Mouse (Mus musculus) intestine, embryonic 14.5 days (tissue): ENCODE data around the gene C030005K15Rik. TPM values are rescaled to one million over a fixed set of nuclear protein-coding genes. Genes with fewer than 3 reads are reported as not detected.
"Not testable (repeated sequence)": the region's sequence is repeated elsewhere in the genome, so short reads cannot be mapped to it uniquely, and the experiment has no call there.

ENCODE experiments used
- ATAC-seq: fragments of 200-750 bp; cut with Nextera tagmentation; replicated peaks from 2 replicates; pipeline ENCODE4 v1.8.0; 2017; ENCODE audit warnings: low read depth, moderate number of reproducible peaks, moderate TSS enrichment, moderate library complexity; ENCODE audit not compliant: low FRiP score, low TSS enrichment
- DNase-seq: peaks from one replicate; pipeline ENCODE4 v3.0.0-alpha.2; 2018; ENCODE audit warnings: low spot score
- H3K27ac ChIP-seq: fragments of 300-500 bp; sonication (generic); 2 replicates; pipeline ENCODE4 v1.5.1; 2014; ENCODE audit warnings: low read depth, mild to moderate bottlenecking, control low read depth
- H3K27me3 ChIP-seq: fragments of 300-500 bp; sonication (generic); replicated peaks from 2 replicates; pipeline ENCODE4 v1.6.1; 2014; ENCODE audit warnings: low read length, control low read depth; ENCODE audit not compliant: control insufficient read depth, insufficient read depth
- H3K36me3 ChIP-seq: fragments of 300-500 bp; sonication (generic); 2 replicates; pipeline ENCODE4 v1.6.1; 2014; ENCODE audit warnings: low read length, control low read depth; ENCODE audit not compliant: control insufficient read depth, insufficient read depth
- H3K4me1 ChIP-seq: fragments of 300-500 bp; sonication (generic); replicated peaks from 2 replicates; pipeline ENCODE4 v1.6.1; 2014; ENCODE audit warnings: low read length, control low read depth, mixed read lengths; ENCODE audit not compliant: control insufficient read depth, insufficient read depth
- H3K4me2 ChIP-seq: fragments of 300-500 bp; sonication (generic); 2 replicates; pipeline ENCODE4 v1.6.1; 2014; ENCODE audit warnings: low read length
- H3K4me3 ChIP-seq: fragments of 300-500 bp; sonication (generic); 2 replicates; pipeline ENCODE4 v1.5.1; 2014; ENCODE audit warnings: low read depth, low read length, control low read depth, mixed read lengths
- H3K9ac ChIP-seq: fragments of 300-500 bp; sonication (generic); 2 replicates; pipeline ENCODE4 v1.6.1; 2014; ENCODE audit warnings: mild to moderate bottlenecking, low read length
- H3K9me3 ChIP-seq: fragments of 300-500 bp; sonication (generic); 2 replicates; pipeline ENCODE4 v1.6.1; 2016; ENCODE audit warnings: low read length, control low read depth; ENCODE audit not compliant: control insufficient read depth
- WGBS: fragments of 180-500 bp; shearing (Covaris S2); extraction: QIAGEN DNeasy Blood & Tissue Kit; methylation state at CpG from one replicate; pipeline ENCODE4 v1.1.7; 2014; 5-methylcytosine and 5-hydroxymethylcytosine counted together
- polyA plus RNA-seq: library from polyadenylated mRNA; unstranded; fragments of >200 nt; fragmentation: Nextera tagmentation; extraction: Ambion mirVana; gene quantifications from 2 replicates; pipeline ENCODE4 v1.2.1, GENCODE M21; 2014

The C030005K15Rik gene
- polyA plus RNA-seq, result not detected in 2 replicates

DNA sequence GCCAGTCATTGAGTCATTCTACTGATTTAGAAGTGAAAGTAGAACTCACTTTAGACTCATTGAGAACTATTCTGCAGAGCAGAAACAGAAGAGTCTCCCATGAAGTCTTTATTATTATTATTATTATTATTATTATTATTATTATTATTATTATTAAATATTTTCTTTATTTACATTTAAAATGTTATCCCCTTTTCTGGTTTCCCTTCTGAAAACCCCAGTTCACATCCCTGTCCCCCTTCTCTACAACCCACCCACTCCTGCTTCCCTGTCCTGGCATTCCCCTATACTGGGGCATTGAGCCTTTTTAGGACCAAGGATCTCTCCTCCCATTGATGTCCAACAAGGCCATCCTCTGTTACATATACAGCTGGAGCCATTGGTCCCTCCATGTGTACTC lies at the start of gene C030005K15Rik:
TSS of gene C030005K15Rik (minus strand) at position 101 of the 400 bp plus-strand sequence.
- not testable (repeated sequence) for H3K4me1 ChIP-seq, H3K4me2 ChIP-seq, DNase-seq, H3K36me3 ChIP-seq, H3K9me3 ChIP-seq, H3K27me3 ChIP-seq, H3K9ac ChIP-seq, H3K4me3 ChIP-seq, H3K27ac ChIP-seq, ATAC-seq

DNA sequence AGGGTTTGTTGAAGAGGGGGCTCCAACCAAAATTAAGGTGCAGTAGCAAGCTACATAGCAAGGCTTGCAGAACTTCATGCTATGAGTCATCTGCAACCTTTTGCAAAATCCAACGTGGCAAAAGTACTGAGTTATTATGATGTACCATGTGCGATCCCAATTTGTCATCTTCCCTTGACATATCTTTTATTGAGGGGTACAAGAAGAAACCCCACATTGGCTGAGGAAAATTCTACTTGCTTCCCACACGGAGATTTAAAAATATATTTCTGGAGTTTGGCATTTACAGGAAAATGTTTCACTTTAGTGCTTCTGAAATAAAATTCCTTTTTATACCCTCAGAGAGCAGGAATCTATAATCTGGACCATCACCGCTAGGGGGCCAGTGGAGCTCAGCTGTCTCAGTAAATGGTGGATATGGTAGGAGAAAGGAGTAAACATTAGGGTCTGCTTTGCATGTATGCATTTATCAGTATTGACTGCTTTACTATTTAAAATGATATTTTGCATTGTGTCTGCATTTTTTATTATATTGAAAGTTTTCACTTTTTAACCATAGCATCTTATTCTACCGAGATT lies 41.7 kb upstream of the C030005K15Rik start:
- no peaks in the 10 kb centered on the region for H3K4me1 ChIP-seq
- no peaks in the 10 kb centered on the region for H3K9me3 ChIP-seq
- no peak overlapping the region for H3K4me2 ChIP-seq
- WGBS, result 55% methylated on average over 5 of the region's 5 CpGs
- no peak for DNase-seq
- H3K9ac ChIP-seq, result no peak overlapping the region
- no peaks in the 10 kb centered on the region for H3K36me3 ChIP-seq
- H3K27ac ChIP-seq, result no peak overlapping the region
- no peaks in the 10 kb centered on the region for H3K27me3 ChIP-seq
- no peak overlapping the region for H3K4me3 ChIP-seq
- no peak for ATAC-seq

DNA sequence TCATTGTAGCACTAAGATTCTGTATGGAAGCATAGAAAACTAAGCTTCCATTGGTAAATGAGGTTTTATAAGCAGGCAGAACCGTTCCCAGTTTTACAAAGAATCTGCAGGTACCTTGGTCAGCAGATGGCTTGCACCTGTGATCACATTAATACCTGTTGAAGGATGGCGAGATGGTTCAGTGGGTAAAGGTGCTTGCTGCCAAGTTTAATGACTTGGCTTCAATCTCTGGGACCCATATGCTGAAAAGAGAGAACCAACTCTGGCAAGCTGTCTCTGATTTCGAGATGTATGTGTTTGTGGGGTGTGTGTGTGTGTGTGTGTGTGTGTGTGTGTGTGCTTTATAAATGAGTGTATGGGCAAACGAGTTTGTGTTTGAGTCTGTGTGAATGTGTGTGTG lies 27.3 kb upstream of the C030005K15Rik start:
- Histone ChIP-seq H3K27ac (no peak overlapping the region), H3K36me3 (no peaks in the 10 kb centered on the region), H3K27me3 (no peaks in the 10 kb centered on the region), H3K4me1 (no peaks in the 10 kb centered on the region), H3K9ac (no peak overlapping the region), H3K9me3 (no peaks in the 10 kb centered on the region), H3K4me3 (no peak overlapping the region), H3K4me2 (no peak overlapping the region)
- WGBS, result 77% methylated on average over 4 of the region's 4 CpGs
- no peak for ATAC-seq
- no peak for DNase-seq

DNA sequence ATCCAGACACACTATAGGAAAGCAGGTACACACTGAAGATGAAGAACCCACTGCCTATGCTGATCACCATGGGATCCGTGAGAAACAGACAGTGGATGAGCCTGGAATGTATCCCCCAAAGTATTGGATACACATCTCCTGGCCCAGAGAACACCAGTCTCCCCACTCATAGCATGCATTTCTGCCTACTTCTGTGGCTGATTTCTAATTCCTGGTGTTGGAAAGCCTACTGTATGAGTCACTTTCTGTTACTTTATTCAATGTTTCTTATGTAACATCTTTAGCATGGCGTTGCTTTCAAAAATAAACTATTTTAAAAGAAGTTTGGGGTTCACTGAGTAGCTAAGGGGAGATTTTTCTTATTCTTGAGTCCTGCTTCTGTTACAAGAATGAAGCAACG lies 20.7 kb upstream of the C030005K15Rik start:
- WGBS, result 86% methylated on average over 3 of the region's 3 CpGs
- H3K9ac ChIP-seq, result no peak overlapping the region
- no peak overlapping the region for H3K4me3 ChIP-seq
- H3K27me3 ChIP-seq, result no peaks in the 10 kb centered on the region
- ATAC-seq (no peak), DNase-seq (no peak)
- no peak overlapping the region for H3K4me2 ChIP-seq
- no peaks in the 10 kb centered on the region for H3K36me3 ChIP-seq
- H3K27ac ChIP-seq, result no peak overlapping the region
- no peaks in the 10 kb centered on the region for H3K4me1 ChIP-seq
- H3K9me3 ChIP-seq, result no peaks in the 10 kb centered on the region

DNA sequence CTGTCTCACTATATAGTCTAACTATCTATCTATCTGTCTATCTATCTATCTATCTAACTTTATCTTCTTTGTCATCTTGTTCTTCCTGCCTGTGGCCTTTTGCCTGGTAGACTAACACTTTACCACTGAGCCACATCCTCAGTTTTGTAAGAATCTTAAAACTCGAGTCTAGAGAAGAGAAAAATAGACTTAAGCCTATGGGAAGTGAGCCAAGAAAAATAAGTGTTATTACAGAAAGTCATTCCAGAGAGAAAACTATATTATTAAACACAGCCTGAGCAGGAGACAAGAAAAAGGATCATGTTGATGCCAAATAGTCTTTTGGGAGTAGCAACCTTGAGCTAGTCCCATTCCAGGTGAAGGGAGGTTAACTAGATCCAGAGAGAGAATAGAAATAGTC lies 626 bp downstream of the C030005K15Rik start:
- DNase-seq, result no peak

DNA sequence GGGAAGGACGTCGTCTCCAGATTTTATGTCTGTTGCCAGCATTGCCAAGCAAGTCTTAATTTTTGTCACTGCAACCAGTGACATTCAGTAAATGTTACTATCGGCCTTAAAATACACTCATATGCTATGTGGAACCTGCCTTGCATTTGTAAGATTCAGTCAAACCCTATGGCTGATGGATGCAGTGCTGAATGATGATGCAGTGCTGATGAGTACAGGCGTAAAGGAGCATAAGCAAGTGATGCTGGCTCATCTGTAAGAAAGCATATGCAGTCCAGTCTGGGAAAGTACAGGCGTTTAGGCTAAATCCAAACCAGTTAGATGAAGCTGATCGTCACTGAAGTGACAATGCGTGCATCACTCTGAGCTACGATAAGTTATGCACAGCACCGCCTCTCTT lies 3.8 kb downstream of the C030005K15Rik start:
- no peak for DNase-seq
- Histone ChIP-seq H3K9me3 (no peaks in the 10 kb centered on the region), H3K4me1 (0 out of 2 replicates have a peak, but pooled peaks cover 4% of the 10 kb centered on the region), H3K4me3 (no peak overlapping the region), H3K4me2 (no peak overlapping the region), H3K9ac (no peak overlapping the region), H3K27ac (no peak overlapping the region), H3K36me3 (no peaks in the 10 kb centered on the region), H3K27me3 (no peaks in the 10 kb centered on the region)
- ATAC-seq, result no peak
- WGBS, result 91% methylated on average over 9 of the region's 9 CpGs

More for the DNA sequence above, 626 bp downstream of the C030005K15Rik start:
- no peaks in the 10 kb centered on the region for H3K36me3 ChIP-seq
- no peak overlapping the region for H3K4me3 ChIP-seq
- H3K9me3 ChIP-seq, result no peaks in the 10 kb centered on the region
- H3K4me2 ChIP-seq, result no peak overlapping the region
- H3K9ac ChIP-seq, result no peak overlapping the region
- no peak for ATAC-seq
- H3K4me1 ChIP-seq, result 0 out of 2 replicates have a peak, but pooled peaks cover 4% of the 10 kb centered on the region
- H3K27ac ChIP-seq, result no peak overlapping the region
- no peaks in the 10 kb centered on the region for H3K27me3 ChIP-seq
- 33% methylated on average over 1 of the region's 1 CpGs for WGBS

DNA sequence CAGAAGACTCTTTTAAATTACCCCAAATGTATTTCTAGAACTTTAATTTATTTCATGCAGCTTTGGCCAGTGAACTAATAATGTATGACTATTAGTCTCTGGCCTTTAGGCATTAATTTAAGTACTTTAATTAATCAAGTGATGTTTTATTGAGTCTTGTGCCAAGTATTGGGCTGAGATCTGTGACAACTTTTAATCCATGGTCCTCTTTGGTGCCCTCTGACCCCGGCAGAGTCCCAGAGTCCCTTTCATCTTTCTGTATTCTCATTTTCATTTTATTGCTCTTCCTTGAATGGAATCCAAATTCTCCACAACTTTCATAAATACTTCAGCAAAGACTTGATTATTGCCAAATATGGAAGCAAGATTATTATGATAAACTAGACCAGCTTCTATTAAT lies 5.9 kb downstream of the C030005K15Rik start:
- H3K9me3 ChIP-seq, result no peaks in the 10 kb centered on the region
- no peaks in the 10 kb centered on the region for H3K36me3 ChIP-seq
- no peak overlapping the region for H3K4me3 ChIP-seq
- no peak overlapping the region for H3K27ac ChIP-seq
- DNase-seq (no peak), ATAC-seq (no peak)
- H3K4me1 ChIP-seq, result no peaks in the 10 kb centered on the region
- no peak overlapping the region for H3K9ac ChIP-seq
- no peak overlapping the region for H3K4me2 ChIP-seq
- 74% methylated on average over 1 of the region's 1 CpGs for WGBS
- no peaks in the 10 kb centered on the region for H3K27me3 ChIP-seq

DNA sequence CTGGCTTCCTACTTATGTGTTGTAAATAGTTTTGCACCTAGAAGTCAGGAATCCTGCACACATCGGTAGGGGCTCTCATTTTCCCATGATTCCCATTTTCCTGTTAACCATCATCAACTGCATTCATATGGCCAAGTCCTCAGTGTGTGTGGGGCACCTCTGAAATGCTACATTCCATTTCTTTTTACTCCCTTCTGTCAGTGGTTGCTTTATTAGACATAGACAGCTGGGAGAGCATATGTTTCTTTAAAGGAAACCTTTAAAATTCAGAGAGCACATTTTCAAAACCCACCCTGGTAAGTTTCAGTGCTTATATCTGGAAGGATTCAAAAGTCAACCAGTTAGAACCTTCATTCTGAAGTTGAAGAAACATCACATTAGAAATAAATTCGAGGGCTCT lies 8.5 kb downstream of the C030005K15Rik start:
- H3K27ac ChIP-seq, result no peak overlapping the region
- H3K4me3 ChIP-seq, result no peak overlapping the region
- no peaks in the 10 kb centered on the region for H3K9me3 ChIP-seq
- no peak overlapping the region for H3K4me2 ChIP-seq
- no peaks in the 10 kb centered on the region for H3K27me3 ChIP-seq
- 69% methylated on average over 2 of the region's 2 CpGs for WGBS
- no peak for DNase-seq
- H3K36me3 ChIP-seq, result no peaks in the 10 kb centered on the region
- H3K9ac ChIP-seq, result no peak overlapping the region
- ATAC-seq, result no peak
- no peaks in the 10 kb centered on the region for H3K4me1 ChIP-seq

DNA sequence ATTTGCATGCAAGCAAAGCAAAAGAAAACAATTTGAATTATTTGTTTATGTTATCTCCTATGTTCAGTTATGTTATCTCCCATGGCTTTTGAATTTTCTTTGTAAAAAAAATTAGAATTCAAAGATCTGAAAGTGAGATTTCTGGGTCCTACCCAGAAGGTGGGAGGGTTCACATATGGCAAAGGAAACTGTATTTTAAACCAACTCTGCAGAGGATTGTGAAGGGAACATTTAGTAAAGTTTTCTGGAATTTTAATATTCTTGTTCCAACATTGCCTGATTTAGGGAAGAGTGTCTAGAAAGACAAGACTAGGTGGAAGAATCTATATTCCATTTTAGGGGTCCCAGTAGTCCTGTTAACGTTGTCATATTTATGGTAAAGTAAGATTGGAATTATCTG lies 9.3 kb downstream of the C030005K15Rik start:
- H3K4me2 ChIP-seq, result no peak overlapping the region
- DNase-seq (no peak), ATAC-seq (no peak)
- H3K36me3 ChIP-seq, result no peaks in the 10 kb centered on the region
- H3K4me3 ChIP-seq, result no peak overlapping the region
- H3K9ac ChIP-seq, result no peak overlapping the region
- no peaks in the 10 kb centered on the region for H3K4me1 ChIP-seq
- H3K9me3 ChIP-seq, result no peaks in the 10 kb centered on the region
- 60% methylated on average over 1 of the region's 1 CpGs for WGBS
- H3K27me3 ChIP-seq, result no peaks in the 10 kb centered on the region
- no peak overlapping the region for H3K27ac ChIP-seq
